Mouse (Mus musculus) C2C12 (cell line): ENCODE measurements around the gene Atp6v0e. TPM values are rescaled to one million over a fixed set of nuclear protein-coding genes. Genes with fewer than 3 reads are reported as not detected.

Experiments
- H3K27me3 ChIP-seq: one replicate; pipeline ENCODE4 v1.6.1; 2011; ENCODE audit not compliant: control insufficient read depth, insufficient read depth, insufficient read length
- H3K36me3 ChIP-seq: one replicate; pipeline ENCODE4 v1.6.1; 2011; ENCODE audit not compliant: control insufficient read depth, insufficient read depth
- H3K4me3 ChIP-seq: one replicate; pipeline ENCODE4 v1.5.1; 2011; ENCODE audit warnings: mild to moderate bottlenecking, control low read depth; ENCODE audit not compliant: poor library complexity, insufficient read depth, severe bottlenecking
- H3K79me2 ChIP-seq: one replicate; pipeline ENCODE4 v1.6.1; 2011; ENCODE audit not compliant: control insufficient read depth, insufficient read depth
- H3K79me3 ChIP-seq: one replicate; pipeline ENCODE4 v1.6.1; 2011; ENCODE audit warnings: low read depth, control low read depth
- H3ac ChIP-seq: one replicate; pipeline ENCODE3; 2011; ENCODE audit warnings: low read depth; ENCODE audit not compliant: control insufficient read depth, insufficient read length
- CEBPB ChIP-seq: IDR thresholded peaks from one replicate; pipeline ENCODE4 v1.6.1; 2011; ENCODE audit warnings: low read depth, mild to moderate bottlenecking, control low read depth, moderate library complexity
- CTCF ChIP-seq: IDR thresholded peaks from one replicate; pipeline ENCODE4 v1.5.1; 2011; ENCODE audit not compliant: control insufficient read depth, insufficient read depth, insufficient read length
- FOSL1 ChIP-seq: IDR thresholded peaks from one replicate; pipeline ENCODE4 v1.8.0; 2011; ENCODE audit warnings: mild to moderate bottlenecking, low read length; ENCODE audit not compliant: poor library complexity, insufficient read depth, severe bottlenecking
- MAX ChIP-seq: IDR thresholded peaks from one replicate; pipeline ENCODE4 v1.6.1; 2011; ENCODE audit warnings: mild to moderate bottlenecking, control low read depth
- MYOD1 ChIP-seq: IDR thresholded peaks from one replicate; pipeline ENCODE4 v1.6.1; 2011; ENCODE audit warnings: low read depth; ENCODE audit not compliant: control insufficient read depth, insufficient read length
- MYOG ChIP-seq: IDR thresholded peaks from one replicate; pipeline ENCODE4 v1.6.1; 2011; ENCODE audit not compliant: control insufficient read depth, insufficient read length; ENCODE audit errors: extremely low read depth
- USF1 ChIP-seq: IDR thresholded peaks from one replicate; pipeline ENCODE4 v1.6.1; 2011; ENCODE audit warnings: low read depth, mild to moderate bottlenecking, control low read depth, moderate library complexity
- polyA plus RNA-seq: library from polyadenylated mRNA; unstranded; fragments of >200 nt; fragmentation: generic; extraction: Trizol; gene quantifications from one replicate; pipeline ENCODE4 v1.2.1, GENCODE M21; 2012; ENCODE audit warnings: missing spikeins

Gene Atp6v0e
- polyA plus RNA-seq, 1 experiment = 236 TPM

DNA sequence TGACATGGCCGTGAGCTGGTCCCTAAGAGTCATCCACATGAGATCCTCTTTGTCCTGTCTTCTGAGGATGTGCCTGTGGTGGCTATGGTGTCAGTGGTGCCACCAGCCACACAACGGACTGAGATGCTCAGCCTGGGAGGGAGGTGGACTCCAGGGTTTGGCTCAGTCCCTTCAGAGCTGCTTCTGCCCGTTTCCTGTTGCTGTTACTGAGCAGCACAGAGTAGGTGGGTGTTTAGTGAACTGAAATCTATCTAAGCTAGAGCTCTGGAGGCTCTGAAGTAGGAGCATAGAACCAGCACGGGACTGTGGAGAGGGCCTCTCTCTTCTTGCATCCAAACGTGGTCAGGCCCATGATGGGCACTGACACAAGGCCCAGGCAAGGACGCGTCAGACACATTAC is 28.5 kb upstream of the Atp6v0e start:
- H3K36me3 ChIP-seq = peaks cover 26% of the 10 kb centered on the region
- TF ChIP-seq MYOD1 (no peak), MAX (no peak), MYOG (no peak), USF1 (no peak), FOSL1 (no peak), CTCF (no peak)
- H3K79me2 ChIP-seq = no peaks in the 10 kb centered on the region
- no peak overlapping the region for H3K4me3 ChIP-seq
- H3ac ChIP-seq = no peak overlapping the region
- H3K79me3 ChIP-seq = no peaks in the 10 kb centered on the region
- H3K27me3 ChIP-seq = no peaks in the 10 kb centered on the region

DNA sequence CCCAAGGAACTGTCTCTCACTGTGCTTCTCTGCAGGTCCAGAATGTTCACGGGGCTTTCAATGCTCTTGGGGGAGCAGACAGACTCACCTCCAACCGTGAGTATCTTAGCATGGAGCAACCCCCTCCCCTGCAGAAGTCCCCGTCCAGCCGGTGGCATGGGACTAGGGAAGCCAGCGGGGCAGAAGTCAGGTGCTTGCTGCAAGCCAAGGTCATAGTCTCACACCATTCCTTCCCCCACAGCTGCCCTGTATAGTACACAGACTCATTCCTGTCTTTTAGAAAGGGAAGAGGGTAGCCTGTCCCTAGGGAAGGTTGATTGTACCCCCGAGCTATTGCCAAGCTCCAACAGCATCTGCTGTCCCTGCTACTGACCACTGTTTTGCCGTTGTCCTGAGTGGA is 27.1 kb upstream of the Atp6v0e start:
- Histone ChIP-seq H3ac (no peak overlapping the region), H3K4me3 (no peak overlapping the region), H3K79me3 (no peaks in the 10 kb centered on the region), H3K36me3 (peaks cover 29% of the 10 kb centered on the region), H3K79me2 (no peaks in the 10 kb centered on the region), H3K27me3 (no peaks in the 10 kb centered on the region)
- no peak for TF ChIP-seq FOSL1
- TF ChIP-seq MYOG = no peak
- no peak for TF ChIP-seq MYOD1
- TF ChIP-seq CTCF = no peak
- no peak for TF ChIP-seq CEBPB
- no peak for TF ChIP-seq USF1
- TF ChIP-seq MAX = no peak

GRCm38 (mm10) chr17:26637851-26638250 is 25.2 kb upstream of the Atp6v0e start:
- H3K36me3 ChIP-seq = peaks cover 41% of the 10 kb centered on the region
- TF ChIP-seq MYOG (no peak), FOSL1 (no peak), CTCF (no peak), MYOD1 (no peak), MAX (no peak), USF1 (no peak), CEBPB (no peak)
- no peaks in the 10 kb centered on the region for H3K79me3 ChIP-seq
- H3K4me3 ChIP-seq = no peak overlapping the region
- H3K79me2 ChIP-seq = no peaks in the 10 kb centered on the region
- H3ac ChIP-seq = peak overlapping the region; percentile 21
- no peaks in the 10 kb centered on the region for H3K27me3 ChIP-seq

- TF ChIP-seq CTCF (peak; percentile 92), FOSL1 (no peak)
- no peaks in the 10 kb centered on the region for H3K79me3 ChIP-seq
- no peak overlapping the region for H3ac ChIP-seq
- H3K27me3 ChIP-seq = no peaks in the 10 kb centered on the region
- no peak overlapping the region for H3K4me3 ChIP-seq
- H3K36me3 ChIP-seq = peaks cover 48% of the 10 kb centered on the region
- H3K79me2 ChIP-seq = no peaks in the 10 kb centered on the region
These were observed 24.4 kb upstream of the Atp6v0e start for GRCm38 (mm10) chr17:26638655-26639054.

DNA sequence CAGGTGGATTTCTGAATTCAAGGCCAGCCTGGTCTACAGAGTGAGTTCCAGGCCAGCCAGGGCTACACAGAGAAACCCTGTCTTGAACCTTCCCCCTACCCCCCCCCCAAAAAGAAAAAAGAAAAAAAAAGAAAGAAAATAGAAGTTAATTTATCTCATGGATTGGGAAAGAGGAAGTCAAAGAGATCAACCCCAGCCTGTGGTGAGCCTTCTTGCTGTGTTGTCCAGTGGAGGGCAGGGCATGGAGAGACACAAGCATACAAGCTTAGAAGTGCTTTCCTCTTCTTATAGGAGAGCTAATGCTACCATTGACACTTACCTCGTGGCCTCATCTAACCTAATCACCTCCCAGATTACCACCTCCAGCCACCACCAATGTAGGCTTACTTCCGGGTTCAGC is 23.2 kb upstream of the Atp6v0e start:
- H3K36me3 ChIP-seq = peaks cover 59% of the 10 kb centered on the region
- no peak overlapping the region for H3K4me3 ChIP-seq
- no peaks in the 10 kb centered on the region for H3K27me3 ChIP-seq
- no peaks in the 10 kb centered on the region for H3K79me2 ChIP-seq
- TF ChIP-seq FOSL1 = no peak
- TF ChIP-seq CTCF = no peak
- TF ChIP-seq MYOD1 = no peak
- TF ChIP-seq MAX = no peak
- TF ChIP-seq USF1 = no peak
- TF ChIP-seq CEBPB = no peak
- no peak for TF ChIP-seq MYOG
- H3K79me3 ChIP-seq = no peaks in the 10 kb centered on the region
- H3ac ChIP-seq = no peak overlapping the region

- Histone ChIP-seq H3K36me3 (peaks cover 63% of the 10 kb centered on the region), H3K27me3 (no peaks in the 10 kb centered on the region), H3K79me2 (no peaks in the 10 kb centered on the region), H3ac (no peak overlapping the region), H3K79me3 (no peaks in the 10 kb centered on the region), H3K4me3 (no peak overlapping the region)
- no peak for TF ChIP-seq MYOD1
- TF ChIP-seq USF1 = no peak
- TF ChIP-seq MAX = no peak
- TF ChIP-seq CEBPB = no peak
- no peak for TF ChIP-seq MYOG
- TF ChIP-seq CTCF = no peak
- no peak for TF ChIP-seq FOSL1
These were observed 22.7 kb upstream of the Atp6v0e start for GRCm38 (mm10) chr17:26640286-26640740.
